Mouse (Mus musculus) right cerebral cortex, postnatal 36 days (tissue): ENCODE measurements at regions not wholly inside any gene's neighbourhood (a gene's known extent, or its start where the extent isn't known, plus 50 kb on each side); places are given as distances from the start of the nearest gene placed in this dataset.

Experiments used
- DNase-seq, 2 experiments: peaks; one replicate each; pipeline ENCODE4 v3.0.0; 2022; ENCODE audit warnings: low spot score in 2 of 2, mixed read lengths in 1 of 2

- no peak for DNase-seq
Measured at GRCm38 (mm10) chr11:112979413-112979812, 197.4 kb downstream of the Sox9 start.

- no peak for DNase-seq
Measured at GRCm38 (mm10) chr11:112982165-112982801, 200.3 kb downstream of the Sox9 start.

- DNase-seq = peak; percentile 30 to 42
Measured at GRCm38 (mm10) chr11:112982802-112983591, 201.0 kb downstream of the Sox9 start.

- no peak for DNase-seq
Measured at GRCm38 (mm10) chr11:112986029-112986573, 204.1 kb downstream of the Sox9 start.

DNA sequence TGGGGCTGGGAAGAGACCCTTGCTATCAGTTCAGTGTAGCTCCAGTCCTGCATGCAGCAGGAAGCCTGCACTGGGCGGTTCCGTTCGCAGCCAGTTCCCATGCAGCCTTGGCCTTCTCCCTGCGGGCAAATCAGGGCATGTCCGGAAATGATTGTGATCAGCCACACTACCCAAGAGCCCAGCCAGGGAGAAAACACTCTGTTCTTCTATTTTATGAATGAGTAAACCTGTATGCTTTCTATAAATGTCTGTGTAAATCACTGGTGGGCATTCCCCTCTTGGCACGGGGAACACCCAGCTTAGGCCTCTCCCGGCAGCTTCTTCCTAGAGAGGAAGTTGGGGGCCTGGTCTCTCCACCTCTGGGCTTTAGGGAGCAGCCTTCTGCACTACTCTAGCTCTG, 205.8 kb downstream of the Sox9 start:
- DNase-seq = no peak

GRCm38 (mm10) chr11:112988900-112989299, 206.9 kb downstream of the Sox9 start:
- DNase-seq = no peak

- DNase-seq = no peak
Measured at GRCm38 (mm10) chr11:112989981-112990512, 208.0 kb downstream of the Sox9 start.

GRCm38 (mm10) chr11:112990751-112991150, 208.7 kb downstream of the Sox9 start:
- DNase-seq = no peak

DNA sequence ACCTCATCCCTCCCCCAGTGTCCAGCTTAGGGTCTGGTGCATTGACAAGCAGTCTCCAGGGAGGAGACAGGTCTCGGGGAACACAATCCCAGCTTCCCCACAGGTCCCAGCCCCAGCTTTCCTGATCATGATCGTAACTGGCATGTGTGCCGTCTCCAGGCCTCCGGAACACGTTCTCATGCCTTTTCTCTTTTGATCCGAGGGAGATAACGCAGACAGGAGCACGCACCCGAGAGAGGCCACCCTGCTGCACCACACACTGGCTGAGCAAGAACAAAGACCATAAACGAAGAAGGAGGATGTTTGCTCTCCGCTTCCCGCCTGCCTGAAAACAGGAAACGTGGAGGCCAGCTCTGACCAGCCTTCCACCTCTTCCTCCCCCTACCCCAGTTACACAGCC, 209.8 kb downstream of the Sox9 start:
- DNase-seq = no peak

DNA sequence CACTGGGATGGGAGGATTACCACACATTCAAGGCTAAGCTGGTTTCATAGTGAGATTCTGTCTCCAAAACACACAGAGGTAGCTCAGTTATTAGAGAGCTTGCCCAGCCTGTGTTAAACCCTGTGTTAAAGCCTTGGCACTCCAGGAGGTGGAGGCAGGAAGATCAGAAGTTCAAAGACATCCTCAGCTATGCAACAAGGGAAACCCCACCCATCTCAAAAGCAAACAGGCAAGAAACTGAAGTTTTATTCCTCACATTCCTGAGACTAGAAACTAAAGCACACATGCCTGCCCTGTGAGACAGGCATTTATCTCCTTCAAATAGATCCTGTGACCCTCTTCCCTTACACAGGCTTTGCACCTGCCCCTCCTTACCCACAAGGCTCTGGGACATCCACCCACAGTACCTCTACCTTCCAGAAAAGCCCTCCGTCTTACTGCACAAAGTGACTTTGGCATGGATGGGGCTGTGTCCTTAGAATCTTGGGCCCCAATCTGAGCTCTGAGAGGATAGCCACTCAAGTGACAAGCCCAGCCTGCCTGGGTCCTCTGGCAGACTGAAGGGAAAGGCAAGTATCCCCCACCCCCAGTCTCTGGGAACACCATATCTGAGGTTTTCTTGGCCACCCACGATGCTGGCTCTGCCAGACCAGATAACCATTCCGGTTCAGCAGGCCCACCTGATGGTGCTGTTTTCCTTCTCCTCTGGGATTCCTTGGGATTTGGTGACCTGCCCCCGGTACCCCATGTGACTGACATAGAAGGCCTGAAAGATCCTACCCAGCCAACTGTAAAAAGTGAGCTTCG, 217.0 kb downstream of the Sox9 start:
- no peak for DNase-seq

- DNase-seq = no peak
Measured at GRCm38 (mm10) chr11:113001071-113001470, 219.0 kb downstream of the Sox9 start.

DNA sequence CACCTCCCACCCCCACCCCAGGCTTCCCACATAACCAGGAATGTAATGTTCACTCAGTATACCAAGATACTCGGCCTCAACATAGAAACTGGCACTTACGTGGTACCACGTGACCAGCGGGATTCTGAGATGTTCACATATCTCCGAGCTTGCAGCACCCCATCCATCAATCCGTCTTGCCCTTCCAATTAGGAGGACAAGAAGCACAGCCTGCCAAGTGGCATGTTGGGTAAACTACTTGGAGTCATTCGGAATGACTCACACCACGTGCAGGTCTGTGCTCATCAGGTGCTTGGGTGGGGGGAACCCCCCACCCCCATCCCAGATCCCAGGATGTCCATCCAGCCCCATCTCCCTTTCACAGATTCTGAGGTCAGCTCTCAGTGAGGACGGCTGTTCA, 223.9 kb downstream of the Sox9 start:
- no peak for DNase-seq

DNA sequence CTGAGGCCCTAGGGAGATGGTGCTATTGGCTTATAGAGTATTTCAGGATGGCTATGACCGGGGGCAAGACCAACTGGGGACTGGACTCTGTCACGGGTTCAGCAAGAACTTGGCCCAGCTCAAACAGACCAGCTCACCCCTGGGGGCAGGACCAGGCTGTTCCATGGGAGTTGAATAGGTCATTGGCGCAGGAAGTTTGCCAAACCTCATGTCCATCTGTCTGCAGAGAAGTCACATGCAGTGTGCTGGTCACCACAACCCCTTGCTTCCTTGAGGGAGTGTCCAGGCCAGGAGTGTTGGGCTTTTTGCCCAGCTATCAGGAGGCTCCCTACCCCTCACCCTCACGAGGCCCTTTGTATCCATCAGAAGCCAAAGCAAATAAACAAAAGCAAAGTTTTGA, 226.5 kb downstream of the Sox9 start:
- no peak for DNase-seq

DNA sequence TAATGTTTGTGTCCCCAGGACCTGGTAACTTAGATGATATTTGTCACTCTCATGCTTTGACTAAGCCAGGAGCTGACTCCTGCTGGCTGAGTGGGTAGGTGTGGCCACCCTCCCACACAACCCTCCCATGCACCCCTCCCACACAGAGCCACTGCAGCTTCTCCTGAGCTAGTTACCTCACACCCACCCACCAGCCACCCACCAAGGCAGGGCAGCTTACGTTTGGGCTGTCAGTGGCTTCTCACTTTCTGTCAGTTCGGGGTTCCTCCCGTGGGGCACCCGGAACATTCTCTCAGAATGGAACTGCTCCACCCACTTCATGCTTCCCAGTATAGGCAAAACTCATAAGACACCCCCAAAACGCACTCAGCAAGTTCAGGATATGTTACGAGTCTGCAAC, 227.4 kb downstream of the Sox9 start:
- peak; percentile 32 to 58 for DNase-seq

GRCm38 (mm10) chr11:113010906-113011305, 228.9 kb downstream of the Sox9 start:
- DNase-seq = no peak

DNA sequence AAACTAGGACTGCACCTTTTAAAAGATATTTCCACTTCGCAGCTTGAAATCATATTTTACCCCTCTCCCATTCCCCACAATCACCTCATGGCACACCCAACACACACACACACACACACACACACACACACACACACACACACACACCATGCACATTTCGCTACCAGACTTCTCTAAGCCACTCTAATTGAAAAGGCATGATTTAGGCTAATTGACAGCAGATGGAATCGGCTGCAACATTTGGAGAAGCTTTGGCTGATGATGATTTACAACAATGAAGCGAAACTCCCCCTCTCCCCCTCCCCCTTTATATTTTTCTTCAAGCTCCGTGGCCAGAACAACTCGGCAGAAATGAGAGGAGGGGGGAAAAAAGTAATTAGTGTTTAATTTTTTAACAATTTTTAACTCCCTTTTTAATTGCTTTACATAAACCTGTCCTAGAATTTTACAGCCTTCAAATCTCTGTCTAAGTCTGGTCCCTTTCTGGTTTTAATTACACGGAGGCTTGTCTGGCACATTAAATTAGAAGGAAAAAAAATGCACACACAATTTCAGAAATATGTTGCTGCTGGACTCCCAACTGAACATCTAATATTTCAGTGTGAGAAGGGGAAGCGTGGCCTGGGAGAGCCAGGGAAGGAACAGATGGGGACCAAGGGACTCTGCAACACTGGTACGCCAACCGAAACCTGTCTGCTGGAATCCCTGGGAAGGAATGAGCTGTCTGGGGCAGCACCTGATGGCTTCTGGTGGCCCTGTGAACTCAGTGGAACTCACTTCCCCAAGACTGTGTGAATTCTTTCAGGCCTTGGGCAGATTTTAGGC, 232.4 kb downstream of the Sox9 start:
- DNase-seq = no peak

DNA sequence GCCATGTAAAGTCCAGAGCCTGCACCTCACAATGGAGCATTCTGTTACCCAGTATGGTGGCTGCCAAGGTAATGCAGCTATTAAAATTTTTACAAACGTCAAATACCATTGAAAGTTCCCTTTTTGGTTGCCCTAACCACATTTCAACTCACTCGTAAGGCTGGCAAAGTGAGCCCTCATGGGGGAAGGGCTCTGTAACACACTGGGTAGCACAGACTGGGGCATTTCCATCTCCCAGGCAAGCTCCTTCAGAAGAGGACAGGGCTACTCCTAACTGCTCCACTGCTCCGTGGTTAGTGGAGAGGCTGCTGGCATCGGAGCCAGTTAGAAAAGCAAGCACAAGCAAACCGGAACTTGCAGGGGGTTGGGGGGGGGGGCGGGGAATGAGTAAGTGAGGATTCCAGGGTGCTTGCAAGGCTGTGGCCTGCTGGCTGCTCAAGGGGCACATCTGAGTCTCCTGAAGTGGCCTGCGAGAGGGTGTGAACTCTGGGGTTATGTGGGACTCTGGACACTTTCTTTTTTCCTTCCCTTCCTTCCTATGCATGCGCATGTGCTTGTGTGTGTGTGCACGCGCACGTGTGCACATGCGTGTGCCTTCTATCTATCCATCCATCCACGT, 233.8 kb downstream of the Sox9 start:
- no peak for DNase-seq

DNA sequence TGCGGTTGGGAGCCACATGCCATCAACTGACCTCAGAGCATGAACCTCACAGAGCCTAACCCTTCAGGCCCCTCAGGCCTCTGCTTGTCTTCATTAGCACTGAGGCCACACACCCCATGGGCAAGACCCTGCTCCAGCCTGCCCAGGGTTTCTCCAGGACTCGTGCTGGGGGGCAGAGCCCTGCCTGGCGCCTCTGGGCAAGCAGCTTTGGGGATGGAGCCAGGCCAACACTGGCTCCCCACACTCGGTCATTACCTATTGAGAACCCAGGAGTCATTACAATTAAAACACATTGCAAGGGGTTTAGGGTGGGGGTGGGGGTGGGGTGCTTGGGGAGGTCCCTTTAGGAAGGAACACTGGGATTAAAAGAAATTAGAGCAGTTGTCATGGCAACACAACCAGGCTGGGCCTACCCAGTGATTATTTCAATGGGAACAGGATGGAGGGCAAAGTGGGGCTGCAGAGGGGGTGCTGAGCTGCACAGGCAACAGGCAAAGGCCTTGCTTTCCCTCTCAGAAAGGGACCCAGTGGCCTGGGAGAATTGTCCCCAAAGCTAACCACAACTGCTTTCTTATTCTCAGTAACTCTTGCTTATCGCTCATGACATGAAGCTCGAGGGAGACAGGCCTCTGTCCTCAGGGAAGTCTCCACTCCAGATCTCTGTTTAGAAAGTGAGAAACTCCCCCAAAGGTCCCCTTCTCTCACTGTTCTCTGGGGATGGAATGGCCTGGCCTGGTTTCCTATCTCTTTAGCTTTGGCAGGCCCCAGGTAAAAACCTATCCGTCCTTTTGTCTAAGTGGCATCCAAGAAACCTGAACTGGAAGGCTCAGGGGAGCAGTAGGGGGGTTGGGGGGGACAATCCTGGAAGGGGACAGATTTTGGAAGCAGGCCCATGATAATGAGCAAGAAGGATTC, 235.0 kb downstream of the Sox9 start:
- peak; percentile 25 to 29 for DNase-seq

- no peak for DNase-seq
Measured at GRCm38 (mm10) chr11:113021533-113021932, 239.5 kb downstream of the Sox9 start.

- no peak for DNase-seq
Measured at GRCm38 (mm10) chr11:113026994-113027393, 245.0 kb downstream of the Sox9 start.
